Mouse (Mus musculus) embryonic facial prominence, embryonic 13.5 days (tissue): ENCODE measurements around the gene Lhb. TPM values are rescaled to one million over a fixed set of nuclear protein-coding genes. Genes with fewer than 3 reads are reported as not detected.

Source experiments
- ATAC-seq: fragments of 200-750 bp; cut with Nextera tagmentation; 2 replicates; pipeline ENCODE4 v1.8.0; 2017; ENCODE audit warnings: low read depth; ENCODE audit not compliant: insufficient number of reproducible peaks, insufficient read depth, low FRiP score, low TSS enrichment
- H3K27ac ChIP-seq: fragments of 300-500 bp; sonication (generic); 2 replicates; pipeline ENCODE4 v1.5.1; 2015; ENCODE audit warnings: moderate library complexity, mild to moderate bottlenecking, inconsistent platforms
- H3K27me3 ChIP-seq: fragments of 300-500 bp; sonication (generic); 2 replicates; pipeline ENCODE4 v1.6.1; 2015; ENCODE audit warnings: mild to moderate bottlenecking, inconsistent platforms
- H3K36me3 ChIP-seq: fragments of 300-500 bp; sonication (generic); 2 replicates; pipeline ENCODE4 v1.6.1; 2015; ENCODE audit warnings: mild to moderate bottlenecking, inconsistent platforms
- H3K4me1 ChIP-seq: fragments of 300-500 bp; sonication (generic); 2 replicates; pipeline ENCODE4 v1.6.1; 2015; ENCODE audit warnings: inconsistent platforms
- H3K4me2 ChIP-seq: fragments of 300-500 bp; sonication (generic); 2 replicates; pipeline ENCODE4 v1.6.1; 2015; ENCODE audit warnings: moderate library complexity, mild to moderate bottlenecking, inconsistent platforms
- H3K4me3 ChIP-seq: fragments of 300-500 bp; sonication (generic); 2 replicates; pipeline ENCODE4 v1.5.1; 2015; ENCODE audit warnings: mild to moderate bottlenecking, inconsistent platforms
- H3K9ac ChIP-seq: fragments of 300-500 bp; sonication (generic); 2 replicates; pipeline ENCODE4 v1.6.1; 2015; ENCODE audit warnings: mild to moderate bottlenecking, inconsistent platforms
- H3K9me3 ChIP-seq: fragments of 300-500 bp; sonication (generic); 2 replicates; pipeline ENCODE4 v1.6.1; 2016; ENCODE audit warnings: inconsistent platforms
- WGBS: fragments of 180-500 bp; shearing (Covaris S2); methylation state at CpG from one replicate; pipeline ENCODE4 v1.1.7; 2015; ENCODE audit warnings: mixed read lengths; 5-methylcytosine and 5-hydroxymethylcytosine counted together
- polyA plus RNA-seq: library from polyadenylated mRNA; unstranded; fragments of >200 nt; fragmentation: Nextera tagmentation; extraction: Ambion mirVana; gene quantifications from 2 replicates; pipeline ENCODE4 v1.2.1, GENCODE M21; 2015

The Lhb gene
- polyA plus RNA-seq, 1 experiment from 2014 or later, result 1.2 TPM

GRCm38 (mm10) chr7:45405091-45406075 is 15.2 kb upstream of the Lhb start, which contains the start of gene Kcna7:
TSS of gene Kcna7 (plus strand) at chr7:45405653.
- WGBS, result 11% methylated on average over 28 of the region's 28 CpGs
- Histone ChIP-seq H3K4me2 (peak within 1 kb of the TSS; percentile 74), H3K27me3 (peaks cover 56% of the 10 kb centered on the region), H3K9me3 (no peaks in the 10 kb centered on the region), H3K36me3 (no peaks in the 10 kb centered on the region), H3K4me3 (peak within 1 kb of the TSS; percentile 47), H3K4me1 (peaks cover 16% of the 10 kb centered on the region), H3K9ac (peak within 1 kb of the TSS; percentile 65), H3K27ac (no peak within 1 kb of the TSS)
- ATAC-seq, result no peak

- peak overlapping the region; percentile 65 for H3K9ac ChIP-seq
- no peak overlapping the region for H3K27ac ChIP-seq
- no peaks in the 10 kb centered on the region for H3K36me3 ChIP-seq
- H3K4me1 ChIP-seq, result peaks cover 16% of the 10 kb centered on the region
- H3K27me3 ChIP-seq, result peaks cover 67% of the 10 kb centered on the region
- peak overlapping the region; percentile 47 for H3K4me3 ChIP-seq
- no peak for ATAC-seq
- 2% methylated on average over 107 of the region's 114 CpGs for WGBS
- H3K9me3 ChIP-seq, result no peaks in the 10 kb centered on the region
- peak overlapping the region; percentile 74 for H3K4me2 ChIP-seq
Measured at GRCm38 (mm10) chr7:45406157-45407156, 14.2 kb upstream of the Lhb start.

GRCm38 (mm10) chr7:45407836-45408235 is 12.8 kb upstream of the Lhb start:
- 0 out of 2 replicates have a peak overlapping the region, but pooled peaks have one; percentile 47 for H3K4me3 ChIP-seq
- H3K4me1 ChIP-seq, result peaks cover 16% of the 10 kb centered on the region
- ATAC-seq, result no peak

DNA sequence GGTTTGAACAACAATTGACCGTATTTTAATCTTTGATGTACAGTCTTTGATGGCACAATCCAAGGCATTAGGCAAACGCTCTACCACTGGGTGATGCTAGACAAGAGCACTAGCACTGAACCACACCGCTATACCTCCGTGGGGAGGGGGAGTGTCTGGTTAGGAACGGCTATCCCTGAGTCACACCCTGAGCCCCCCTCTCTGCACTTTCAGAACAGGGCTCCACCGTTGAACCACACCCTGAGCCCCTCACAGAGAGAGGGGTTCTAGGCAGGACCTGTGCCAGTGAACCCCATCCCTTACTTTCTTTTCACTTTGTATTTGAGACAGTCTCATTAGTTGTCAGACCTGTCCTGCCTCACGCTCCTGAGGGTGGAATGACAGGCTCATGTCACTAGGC is 12.3 kb upstream of the Lhb start:
- Histone ChIP-seq H3K36me3 (no peaks in the 10 kb centered on the region), H3K4me3 (no peak overlapping the region), H3K4me2 (no peak overlapping the region), H3K9me3 (no peaks in the 10 kb centered on the region), H3K27ac (no peak overlapping the region), H3K9ac (no peak overlapping the region), H3K27me3 (peaks cover 84% of the 10 kb centered on the region), H3K4me1 (peaks cover 21% of the 10 kb centered on the region)
- ATAC-seq, result no peak
- WGBS, result 66% methylated on average over 7 of the region's 7 CpGs

More at GRCm38 (mm10) chr7:45407836-45408235, 12.8 kb upstream of the Lhb start:
- Histone ChIP-seq H3K9ac (no peak overlapping the region), H3K9me3 (no peaks in the 10 kb centered on the region), H3K36me3 (no peaks in the 10 kb centered on the region), H3K27me3 (peaks cover 79% of the 10 kb centered on the region), H3K27ac (no peak overlapping the region), H3K4me2 (no peak overlapping the region)
- 78% methylated on average over 10 of the region's 10 CpGs for WGBS

GRCm38 (mm10) chr7:45408949-45409348 is 11.7 kb upstream of the Lhb start:
- H3K27me3 ChIP-seq, result peaks cover 90% of the 10 kb centered on the region
- H3K4me1 ChIP-seq, result peaks cover 25% of the 10 kb centered on the region
- no peak overlapping the region for H3K4me2 ChIP-seq
- ATAC-seq, result no peak
- H3K27ac ChIP-seq, result no peak overlapping the region
- no peak overlapping the region for H3K4me3 ChIP-seq
- H3K9me3 ChIP-seq, result no peaks in the 10 kb centered on the region
- no peaks in the 10 kb centered on the region for H3K36me3 ChIP-seq
- no peak overlapping the region for H3K9ac ChIP-seq
- 90% methylated on average over 17 of the region's 17 CpGs for WGBS

DNA sequence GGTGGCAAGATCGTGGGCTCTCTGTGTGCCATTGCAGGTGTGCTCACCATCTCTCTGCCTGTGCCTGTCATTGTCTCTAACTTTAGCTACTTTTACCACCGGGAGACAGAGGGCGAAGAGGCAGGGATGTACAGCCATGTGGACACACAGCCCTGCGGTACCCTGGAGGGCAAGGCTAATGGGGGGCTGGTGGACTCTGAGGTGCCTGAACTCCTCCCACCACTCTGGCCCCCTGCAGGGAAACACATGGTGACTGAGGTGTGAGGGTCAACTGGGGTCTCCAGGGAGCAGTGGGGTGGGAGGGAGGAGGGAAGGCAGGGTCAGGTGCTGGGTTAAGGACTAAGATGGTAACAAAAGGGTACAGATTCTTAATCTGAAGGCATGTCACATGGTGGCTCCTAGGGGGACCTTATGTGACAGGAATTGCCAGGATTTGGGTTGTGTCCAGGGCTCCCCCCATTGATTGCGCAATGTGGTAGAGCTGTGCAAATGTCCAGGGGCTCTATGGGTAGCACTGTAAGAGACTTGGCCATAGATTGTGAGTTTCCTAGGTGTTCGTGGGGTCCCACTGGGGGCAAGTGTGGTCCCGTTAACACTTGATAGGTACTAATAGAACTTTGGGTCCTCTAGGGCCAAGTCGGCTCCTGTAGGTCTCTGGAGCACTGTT is 11.0 kb upstream of the Lhb start:
- no peak overlapping the region for H3K4me3 ChIP-seq
- ATAC-seq, result no peak
- H3K4me1 ChIP-seq, result peaks cover 29% of the 10 kb centered on the region
- no peak overlapping the region for H3K4me2 ChIP-seq
- H3K27ac ChIP-seq, result no peak overlapping the region
- peaks cover 96% of the 10 kb centered on the region for H3K27me3 ChIP-seq
- H3K36me3 ChIP-seq, result no peaks in the 10 kb centered on the region
- WGBS, result 87% methylated on average over 8 of the region's 8 CpGs
- H3K9ac ChIP-seq, result no peak overlapping the region
- no peaks in the 10 kb centered on the region for H3K9me3 ChIP-seq

DNA sequence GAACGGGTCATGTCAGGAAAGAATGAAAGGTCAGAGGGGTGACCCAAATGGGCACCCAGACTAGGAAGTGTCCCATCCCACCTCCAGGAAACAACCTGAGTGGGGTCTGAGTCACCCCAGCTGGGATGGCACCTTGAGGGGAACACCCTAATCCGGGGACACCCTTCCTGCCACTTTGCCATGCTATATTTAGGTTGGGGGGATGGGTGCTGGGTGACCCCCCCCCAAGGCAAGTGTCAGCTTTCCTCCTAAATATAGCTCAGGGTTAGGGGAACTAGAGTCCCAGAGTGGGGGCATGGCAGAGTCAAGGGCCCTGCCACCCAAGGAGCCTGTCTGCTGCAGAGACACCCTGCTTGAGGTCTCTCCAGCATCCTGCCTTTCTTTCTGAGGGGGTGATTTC is 8.2 kb upstream of the Lhb start:
- Histone ChIP-seq H3K36me3 (no peaks in the 10 kb centered on the region), H3K9ac (no peak overlapping the region), H3K27ac (no peak overlapping the region), H3K4me1 (peaks cover 25% of the 10 kb centered on the region), H3K27me3 (peaks cover 96% of the 10 kb centered on the region), H3K9me3 (no peaks in the 10 kb centered on the region), H3K4me2 (no peak overlapping the region), H3K4me3 (no peak overlapping the region)
- WGBS, result 73% methylated on average over 2 of the region's 2 CpGs
- no peak for ATAC-seq

GRCm38 (mm10) chr7:45413113-45413863 is 7.3 kb upstream of the Lhb start, which contains the start of gene Ntf5:
TSS of gene Ntf5 (plus strand) at chr7:45413695.
- H3K27me3 ChIP-seq, result peaks cover 96% of the 10 kb centered on the region
- peaks cover 33% of the 10 kb centered on the region for H3K4me1 ChIP-seq
- ATAC-seq, result peak; percentile 28; the same call in 1 of the 2 replicates
- H3K27ac ChIP-seq, result peak within 1 kb of the TSS; percentile 77
- WGBS, result 3% methylated on average over 36 of the region's 45 CpGs
- no peaks in the 10 kb centered on the region for H3K9me3 ChIP-seq
- H3K36me3 ChIP-seq, result no peaks in the 10 kb centered on the region
- H3K9ac ChIP-seq, result peak within 1 kb of the TSS; percentile 72
- peak within 1 kb of the TSS; percentile 71 for H3K4me2 ChIP-seq
- peak within 1 kb of the TSS; percentile 56 for H3K4me3 ChIP-seq

- Histone ChIP-seq H3K27ac (peak overlapping the region; percentile 77), H3K4me2 (peak overlapping the region; percentile 71), H3K9me3 (no peaks in the 10 kb centered on the region), H3K36me3 (no peaks in the 10 kb centered on the region), H3K4me3 (peak overlapping the region; percentile 56), H3K4me1 (peaks cover 37% of the 10 kb centered on the region), H3K27me3 (peaks cover 96% of the 10 kb centered on the region), H3K9ac (peak overlapping the region; percentile 72)
- peak; percentile 46; the same call in 1 of the 2 replicates for ATAC-seq
- WGBS, result 2% methylated on average over 26 of the region's 27 CpGs
Measured at GRCm38 (mm10) chr7:45413864-45414739, 6.5 kb upstream of the Lhb start.
